10 mouse cellular contexts compared by ENCODE assay signal in genomic region chr6:48646309-48646690, GRCm38 (mm10). TPM values are rescaled to one million over a fixed set of nuclear protein-coding genes. Genes with fewer than 3 reads are reported as not detected.
"Had no signal": no experiment of that assay in that cellular context is flagged by ENCODE, and none has a peak within 500 bp of the region (broad histone marks: within the 10 kb centered on the region; RNA-seq: fewer than 3 reads in every experiment).

No protein-coding gene starts in this region.

- H3K36me3 ChIP-seq: limb, embryonic 10.5 days; limb, embryonic 13.5 days; liver, embryonic 12.5 days; liver, embryonic 15.5 days; lung, embryonic 15.5 days; stomach, embryonic 15.5 days had no signal

- H3K27me3 ChIP-seq: limb, embryonic 13.5 days; liver, embryonic 12.5 days; liver, embryonic 15.5 days; lung, embryonic 15.5 days; stomach, embryonic 15.5 days had no signal

- ATAC-seq: liver, embryonic 12.5 days had no signal

- H3K4me3 ChIP-seq: layer of hippocampus, adult 2 months; limb, embryonic 10.5 days; limb, embryonic 13.5 days; liver, embryonic 12.5 days; liver, embryonic 15.5 days; lung, embryonic 15.5 days; stomach, embryonic 15.5 days had no signal

- H3K27ac ChIP-seq: kidney, postnatal 0 days; layer of hippocampus, adult 2 months; limb, embryonic 10.5 days; limb, embryonic 13.5 days; liver, embryonic 12.5 days; liver, embryonic 15.5 days; lung, embryonic 15.5 days; stomach, embryonic 15.5 days had no signal

- H3K9ac ChIP-seq: limb, embryonic 13.5 days; liver, embryonic 12.5 days; liver, embryonic 15.5 days; lung, embryonic 15.5 days; stomach, embryonic 15.5 days had no signal

- H3K4me1 ChIP-seq: limb, embryonic 13.5 days; liver, embryonic 15.5 days; stomach, embryonic 15.5 days had no signal

- H3K9me3 ChIP-seq: limb, embryonic 10.5 days; limb, embryonic 13.5 days; liver, embryonic 12.5 days; liver, embryonic 15.5 days; lung, embryonic 15.5 days; stomach, embryonic 15.5 days had no signal

- H3K4me2 ChIP-seq: limb, embryonic 13.5 days; liver, embryonic 12.5 days; liver, embryonic 15.5 days; lung, embryonic 15.5 days; midbrain, embryonic 11.5 days; stomach, embryonic 15.5 days had no signal

RNA-seq across cellular contexts. Expression of gene Gimap4, which starts 38.0 kb away (rescaled TPM):
- total RNA-seq: layer of hippocampus, adult 2 months; layer of hippocampus, postnatal 25 days had no signal
